Mouse (Mus musculus) layer of hippocampus, adult 8-10 months (tissue): ENCODE measurements around the gene Zfp710. TPM values are rescaled to one million over a fixed set of nuclear protein-coding genes. Genes with fewer than 3 reads are reported as not detected.

Experiments
- total RNA-seq, 4 experiments: library from RNA; stranded (reverse); gene quantifications; 2 replicates each; pipeline ENCODE4 v1.2.4; 2022

The Zfp710 gene
- total RNA-seq, 4 experiments from 2014 or later = 24.3 to 30.2 (median 26.0) TPM

Other genes with a start within 250 kb of the Zfp710 start
- gene Mesp1, start 231.0 kb upstream of the Zfp710 start, total RNA-seq = not detected
- gene Mesp2, start 214.1 kb upstream of the Zfp710 start, total RNA-seq = 1 to 10 TPM in 3 of 4 experiments, under 1 TPM in 1; 0.87 to 2.0 (median 1.6) TPM
- 1 to 10 TPM; 4.3 to 5.5 (median 4.5) TPM for gene Anpep, start 163.8 kb upstream of the Zfp710 start, total RNA-seq
- gene Ap3s2, start 104.2 kb upstream of the Zfp710 start, total RNA-seq = 10 to 100 TPM; 40.9 to 51.1 (median 46.7) TPM
- 10 to 100 TPM; 12.5 to 17.1 (median 15.3) TPM for gene Arpin, start 89.5 kb upstream of the Zfp710 start, total RNA-seq
- gene Idh2, start 90.6 kb downstream of the Zfp710 start, total RNA-seq = 10 to 100 TPM; 67.5 to 83.7 (median 75.9) TPM
- gene Sema4b, start 162.0 kb downstream of the Zfp710 start, total RNA-seq = 10 to 100 TPM; 22.0 to 27.7 (median 25.9) TPM
- gene Cib1, start 208.0 kb downstream of the Zfp710 start, total RNA-seq = 10 to 100 TPM; 20.3 to 31.5 (median 25.9) TPM
- 1 to 10 TPM; 6.2 to 7.5 (median 7.0) TPM for gene Gdpgp1, start 208.1 kb downstream of the Zfp710 start, total RNA-seq
- 1 to 10 TPM; 1.3 to 2.1 (median 1.8) TPM for gene Ttll13, start 221.6 kb downstream of the Zfp710 start, total RNA-seq
- gene Ngrn, start 236.4 kb downstream of the Zfp710 start, total RNA-seq = 10 to 100 TPM; 37.2 to 43.3 (median 38.6) TPM
- gene Vps33b, start 244.8 kb downstream of the Zfp710 start, total RNA-seq = 10 to 100 TPM; 19.8 to 27.7 (median 23.7) TPM